Mouse (Mus musculus) intestine, embryonic 16.5 days (tissue): ENCODE measurements around the gene Trabd2b. TPM values are rescaled to one million over a fixed set of nuclear protein-coding genes. Genes with fewer than 3 reads are reported as not detected.
A peak's percentile ranks its signal among the peaks of the same experiment; 100 is the strongest.

Experiments
- ATAC-seq: fragments of 200-750 bp; cut with Nextera tagmentation; 2 replicates; pipeline ENCODE4 v1.8.0; 2017; ENCODE audit warnings: moderate TSS enrichment, moderate library complexity
- H3K27ac ChIP-seq: fragments of 300-500 bp; sonication (generic); 2 replicates; pipeline ENCODE4 v1.5.1; 2014; ENCODE audit warnings: mild to moderate bottlenecking, low read length
- H3K27me3 ChIP-seq: fragments of 300-500 bp; sonication (generic); replicated peaks from 2 replicates; pipeline ENCODE4 v1.6.1; 2014; ENCODE audit warnings: low read length, control low read depth, mixed read lengths; ENCODE audit not compliant: control insufficient read depth, insufficient read depth
- H3K36me3 ChIP-seq: fragments of 300-500 bp; sonication (generic); 2 replicates; pipeline ENCODE4 v1.6.1; 2014; ENCODE audit warnings: low read length, control low read depth; ENCODE audit not compliant: control insufficient read depth, insufficient read depth
- H3K4me1 ChIP-seq: fragments of 300-500 bp; sonication (generic); 2 replicates; pipeline ENCODE4 v1.6.1; 2014; ENCODE audit warnings: low read length, control low read depth, mixed read lengths; ENCODE audit not compliant: control insufficient read depth, insufficient read depth
- H3K4me2 ChIP-seq: fragments of 300-500 bp; sonication (generic); 2 replicates; pipeline ENCODE4 v1.6.1; 2014; ENCODE audit warnings: low read depth, low read length, control low read depth
- H3K4me3 ChIP-seq: fragments of 300-500 bp; sonication (generic); 2 replicates; pipeline ENCODE4 v1.5.1; 2014; ENCODE audit warnings: mild to moderate bottlenecking, low read length
- H3K9ac ChIP-seq: fragments of 300-500 bp; sonication (generic); 2 replicates; pipeline ENCODE4 v1.6.1; 2014; ENCODE audit warnings: low read depth, low read length
- H3K9me3 ChIP-seq: fragments of 300-500 bp; sonication (generic); 2 replicates; pipeline ENCODE4 v1.6.1; 2016; ENCODE audit warnings: low read length, control low read depth; ENCODE audit not compliant: control insufficient read depth
- WGBS: fragments of 180-500 bp; shearing (Covaris S2); extraction: QIAGEN DNeasy Blood & Tissue Kit; methylation state at CpG from one replicate; pipeline ENCODE4 v1.1.7; 2014; 5-methylcytosine and 5-hydroxymethylcytosine counted together
- polyA plus RNA-seq: library from polyadenylated mRNA; unstranded; fragments of >200 nt; fragmentation: Nextera tagmentation; extraction: Ambion mirVana; gene quantifications from 2 replicates; pipeline ENCODE4 v1.2.1, GENCODE M21; 2015

Trabd2b gene
- polyA plus RNA-seq, 1 experiment from 2014 or later = 0.37 TPM

DNA sequence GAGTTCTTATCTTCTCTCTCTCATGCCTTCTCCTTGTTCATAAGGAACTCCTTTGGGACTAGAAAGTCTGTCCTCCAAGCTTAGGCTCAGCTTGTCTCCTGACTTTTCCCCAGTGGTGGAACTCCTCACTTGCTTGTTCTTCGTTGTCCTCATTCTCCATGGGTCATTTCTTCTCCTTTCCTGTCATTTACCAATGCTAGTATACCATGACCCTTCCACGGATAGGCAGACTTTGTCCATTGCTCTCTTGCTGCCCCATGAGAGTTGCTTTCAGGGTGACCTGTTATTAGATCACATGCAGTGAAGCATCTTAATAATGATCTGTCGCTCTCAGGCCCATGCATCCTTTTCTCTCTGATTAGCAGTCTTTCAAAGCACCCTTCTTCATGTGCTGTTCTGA, 46.6 kb downstream of the Trabd2b start:
- Histone ChIP-seq H3K27me3 (no peaks in the 10 kb centered on the region), H3K9me3 (no peaks in the 10 kb centered on the region), H3K4me3 (no peak overlapping the region), H3K36me3 (no peaks in the 10 kb centered on the region), H3K4me2 (no peak overlapping the region), H3K4me1 (peaks cover 3% of the 10 kb centered on the region; the same call in 1 of the 2 replicates), H3K9ac (no peak overlapping the region), H3K27ac (no peak overlapping the region)
- WGBS = 80% methylated on average over 3 of the region's 3 CpGs
- ATAC-seq = no peak

DNA sequence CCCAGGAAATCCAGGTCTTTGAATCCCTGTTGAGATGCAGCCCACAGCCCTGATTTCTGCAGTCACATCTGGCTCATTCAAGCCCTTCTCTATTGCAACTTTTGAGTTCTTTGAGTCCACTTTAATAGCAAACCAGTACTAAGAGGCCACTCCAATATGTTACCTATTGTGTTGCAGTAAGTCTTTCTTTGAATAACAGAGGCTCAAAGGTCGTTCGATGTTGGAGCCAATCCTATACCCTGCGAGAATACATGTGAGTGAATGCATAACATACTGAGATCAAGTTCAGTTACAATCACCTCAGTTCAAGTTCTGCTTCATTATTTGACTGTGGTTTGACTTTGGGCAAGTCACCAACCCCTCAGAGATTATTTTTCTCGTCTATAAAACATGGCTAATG, 47.5 kb downstream of the Trabd2b start:
- Histone ChIP-seq H3K27ac (no peak overlapping the region), H3K9me3 (no peaks in the 10 kb centered on the region), H3K36me3 (no peaks in the 10 kb centered on the region), H3K9ac (no peak overlapping the region), H3K4me3 (no peak overlapping the region), H3K4me2 (no peak overlapping the region), H3K4me1 (peaks cover 3% of the 10 kb centered on the region; the same call in 1 of the 2 replicates), H3K27me3 (no peaks in the 10 kb centered on the region)
- no peak for ATAC-seq
- WGBS = 78% methylated on average over 4 of the region's 4 CpGs

DNA sequence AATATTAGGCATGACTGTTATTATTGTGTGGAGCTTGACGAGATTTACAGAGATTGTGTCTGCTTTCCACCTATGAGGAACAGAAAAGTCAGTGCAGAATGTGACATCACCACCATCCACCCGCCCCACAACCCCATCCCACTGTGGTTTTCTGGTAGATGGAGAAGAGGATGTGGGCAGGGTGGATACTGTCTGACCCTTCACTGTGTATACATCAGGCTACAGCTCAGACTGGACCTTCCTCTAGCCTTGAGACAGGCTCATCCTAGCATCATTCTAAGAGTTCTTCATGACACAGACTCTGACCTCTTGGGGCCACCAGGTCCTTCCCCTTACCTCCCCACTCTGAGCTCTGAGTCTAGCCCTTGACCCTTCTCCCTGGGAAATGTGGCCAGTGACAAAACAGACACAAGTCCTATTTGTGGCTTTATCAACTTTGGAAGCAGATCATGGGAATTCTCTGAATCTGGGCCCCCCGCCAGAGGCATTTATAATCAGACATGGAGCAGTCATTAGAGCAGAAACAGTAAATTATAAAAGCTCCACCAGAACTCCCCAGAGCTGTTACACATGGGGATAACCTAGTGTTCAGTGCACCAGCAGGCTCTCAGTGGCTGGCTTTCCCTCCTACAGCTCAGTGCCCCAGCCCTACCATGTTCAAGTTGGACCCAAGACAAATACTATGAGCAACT, 48.1 kb downstream of the Trabd2b start:
- no peaks in the 10 kb centered on the region for H3K9me3 ChIP-seq
- peaks cover 3% of the 10 kb centered on the region; the same call in 1 of the 2 replicates for H3K4me1 ChIP-seq
- no peak for ATAC-seq
- H3K9ac ChIP-seq = no peak overlapping the region
- no peak overlapping the region for H3K4me2 ChIP-seq
- no peaks in the 10 kb centered on the region for H3K36me3 ChIP-seq
- H3K4me3 ChIP-seq = no peak overlapping the region
- WGBS = 76% methylated on average over 3 of the region's 3 CpGs
- H3K27ac ChIP-seq = no peak overlapping the region
- H3K27me3 ChIP-seq = no peaks in the 10 kb centered on the region

DNA sequence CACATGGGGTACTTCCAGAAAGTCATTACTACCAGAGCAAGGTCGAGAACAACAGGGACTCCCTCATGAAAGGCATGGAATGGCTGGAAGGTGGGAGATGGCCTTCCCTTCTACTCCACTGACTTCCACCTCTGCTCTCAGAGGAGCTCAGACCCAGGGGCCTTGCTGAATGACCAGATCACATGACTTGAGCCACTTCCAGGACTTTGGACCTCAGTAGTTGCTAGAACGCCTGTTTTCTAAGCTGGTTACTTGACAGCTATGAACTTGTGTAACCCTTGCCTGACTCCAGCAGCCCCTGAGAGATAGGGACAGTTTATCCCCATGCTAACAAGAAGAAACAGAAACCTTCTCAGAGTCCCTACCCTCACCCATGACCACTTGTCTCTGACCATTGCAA, 50.6 kb downstream of the Trabd2b start:
- Histone ChIP-seq H3K36me3 (no peaks in the 10 kb centered on the region), H3K9ac (no peak overlapping the region), H3K27ac (no peak overlapping the region), H3K4me3 (no peak overlapping the region), H3K9me3 (no peaks in the 10 kb centered on the region), H3K4me1 (peaks cover 3% of the 10 kb centered on the region; the same call in 1 of the 2 replicates), H3K4me2 (no peak overlapping the region), H3K27me3 (no peaks in the 10 kb centered on the region)
- no peak for ATAC-seq
- 70% methylated on average over 2 of the region's 2 CpGs for WGBS

DNA sequence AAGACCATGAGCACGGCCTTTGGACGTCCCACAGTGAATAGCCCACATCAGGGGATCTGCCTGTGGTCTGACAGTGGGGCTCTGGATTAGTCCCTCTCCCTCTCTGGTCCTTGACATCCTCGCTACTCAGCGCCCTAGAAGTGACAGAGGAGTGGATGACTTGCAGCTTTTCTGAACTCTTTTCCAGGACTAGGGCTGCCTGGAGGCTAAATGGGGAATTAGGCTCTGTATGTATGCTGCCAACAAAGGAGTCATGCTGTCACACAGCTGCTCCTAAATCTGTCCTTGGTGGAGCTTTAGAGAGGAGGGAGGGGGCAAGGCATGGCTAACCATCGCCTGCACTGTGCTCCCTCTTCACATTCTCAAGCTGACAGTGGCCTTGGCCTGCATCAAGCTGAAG, 53.1 kb downstream of the Trabd2b start:
- Histone ChIP-seq H3K4me1 (0 out of 2 replicates have a peak, but pooled peaks cover 3% of the 10 kb centered on the region), H3K27me3 (no peaks in the 10 kb centered on the region), H3K27ac (no peak overlapping the region), H3K9ac (no peak overlapping the region), H3K36me3 (no peaks in the 10 kb centered on the region), H3K4me3 (no peak overlapping the region), H3K9me3 (no peaks in the 10 kb centered on the region), H3K4me2 (no peak overlapping the region)
- 59% methylated on average over 5 of the region's 5 CpGs for WGBS
- ATAC-seq = no peak

DNA sequence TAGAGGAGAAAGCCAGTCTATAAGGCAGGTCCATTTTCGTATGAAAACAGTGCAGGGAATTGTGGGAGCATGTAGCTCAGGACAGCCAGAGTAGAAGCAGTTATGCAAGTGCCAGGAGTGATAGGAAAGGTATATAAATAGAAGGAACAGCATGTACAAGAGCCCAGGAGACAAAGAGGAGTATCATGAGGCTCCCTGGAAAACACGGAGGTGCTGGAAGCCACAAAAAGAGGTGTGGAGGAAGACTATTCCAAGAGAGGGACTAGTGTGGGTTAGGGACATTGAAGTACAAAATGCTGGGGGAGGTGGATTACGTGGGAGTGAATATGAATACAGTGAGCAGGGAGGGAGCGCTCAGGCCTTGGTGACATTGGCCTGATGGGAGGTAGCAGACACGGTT, 53.9 kb downstream of the Trabd2b start:
- no peak for ATAC-seq
- Histone ChIP-seq H3K36me3 (no peaks in the 10 kb centered on the region), H3K4me2 (no peak overlapping the region), H3K9me3 (no peaks in the 10 kb centered on the region), H3K9ac (no peak overlapping the region), H3K4me3 (no peak overlapping the region), H3K4me1 (0 out of 2 replicates have a peak, but pooled peaks cover 3% of the 10 kb centered on the region), H3K27me3 (no peaks in the 10 kb centered on the region), H3K27ac (no peak overlapping the region)
- 79% methylated on average over 5 of the region's 5 CpGs for WGBS

DNA sequence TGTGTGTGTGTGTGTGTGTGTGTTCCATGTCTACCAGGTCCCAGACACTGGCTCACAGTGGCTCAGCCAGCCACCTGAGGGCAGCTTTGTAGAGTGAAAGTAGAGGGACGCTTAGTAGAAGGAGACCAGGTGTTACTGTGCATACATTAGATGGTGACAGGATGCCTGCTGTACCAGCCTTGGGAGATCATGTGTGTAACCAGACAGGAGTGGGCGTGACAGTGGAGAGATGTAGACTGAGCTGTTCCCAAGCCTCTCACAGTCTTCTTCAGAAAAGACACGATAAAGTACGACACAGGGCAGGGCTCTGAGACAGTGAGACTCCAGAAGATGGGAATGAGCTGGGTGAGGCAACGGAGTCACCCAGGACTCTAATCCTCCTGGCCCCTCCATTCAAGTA, 54.6 kb downstream of the Trabd2b start:
- H3K9me3 ChIP-seq = no peaks in the 10 kb centered on the region
- no peak overlapping the region for H3K4me3 ChIP-seq
- H3K4me2 ChIP-seq = no peak overlapping the region
- H3K36me3 ChIP-seq = no peaks in the 10 kb centered on the region
- 71% methylated on average over 5 of the region's 5 CpGs for WGBS
- H3K27ac ChIP-seq = no peak overlapping the region
- H3K27me3 ChIP-seq = no peaks in the 10 kb centered on the region
- 0 out of 2 replicates have a peak, but pooled peaks cover 3% of the 10 kb centered on the region for H3K4me1 ChIP-seq
- no peak for ATAC-seq
- no peak overlapping the region for H3K9ac ChIP-seq

DNA sequence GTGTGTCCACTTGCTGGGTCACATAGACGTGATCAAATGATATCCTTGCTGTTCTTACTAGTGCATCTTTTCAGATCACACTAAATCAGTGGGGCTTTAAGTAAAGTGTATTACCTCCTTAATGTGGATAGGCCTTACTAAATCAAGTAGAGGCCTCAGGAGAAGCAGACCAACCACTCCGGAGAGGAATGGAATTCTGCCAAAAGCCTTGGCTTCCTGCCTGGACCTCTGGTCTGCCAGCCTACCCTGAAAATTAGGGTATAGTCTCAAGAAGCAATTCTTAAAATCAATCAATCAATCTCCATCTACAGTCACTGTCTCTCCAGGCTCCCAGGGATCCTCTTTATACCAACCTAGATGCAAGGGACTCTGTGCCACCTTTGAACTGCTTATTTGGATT, 59.1 kb downstream of the Trabd2b start:
- peaks cover 9% of the 10 kb centered on the region for H3K4me1 ChIP-seq
- no peaks in the 10 kb centered on the region for H3K9me3 ChIP-seq
- no peaks in the 10 kb centered on the region for H3K27me3 ChIP-seq
- H3K9ac ChIP-seq = no peak overlapping the region
- ATAC-seq = no peak
- no peaks in the 10 kb centered on the region for H3K36me3 ChIP-seq
- H3K27ac ChIP-seq = no peak overlapping the region
- 32% methylated on average over 2 of the region's 2 CpGs for WGBS
- H3K4me3 ChIP-seq = no peak overlapping the region
- no peak overlapping the region for H3K4me2 ChIP-seq

DNA sequence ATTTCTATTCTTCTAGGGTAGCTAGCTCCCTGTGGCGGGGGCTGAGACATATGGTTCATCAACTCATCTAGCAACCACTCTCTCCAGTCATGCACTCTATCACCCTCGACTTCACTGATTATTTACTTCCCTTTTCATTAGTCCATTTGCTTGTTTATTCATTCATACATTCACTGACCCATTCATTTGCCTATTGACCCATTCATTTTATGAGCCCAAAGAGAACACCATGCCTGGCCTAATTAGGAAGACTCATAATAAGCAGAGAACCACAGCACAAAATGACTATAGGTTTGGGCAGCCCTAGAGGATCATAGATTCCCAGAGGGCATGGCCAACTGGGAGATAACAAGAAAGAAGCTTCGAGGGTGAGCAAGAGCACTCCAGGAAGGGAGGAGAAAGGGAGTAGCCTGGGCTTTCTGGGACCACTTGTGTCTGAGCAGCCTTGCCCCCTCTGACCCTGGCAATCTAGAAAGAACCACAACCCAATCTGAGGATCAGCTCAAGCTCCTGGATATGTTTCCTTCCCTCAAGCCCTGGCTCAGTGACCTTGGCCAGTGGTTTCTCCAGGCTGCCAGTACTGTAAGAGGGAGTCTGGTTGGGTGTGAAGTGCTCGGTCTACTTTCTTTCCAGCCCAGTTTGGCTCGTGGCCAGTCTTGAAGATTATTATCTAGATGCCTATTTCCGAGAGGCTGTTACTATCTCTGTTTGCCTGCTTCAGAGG, 61.0 kb downstream of the Trabd2b start:
- H3K4me3 ChIP-seq = no peak overlapping the region
- peak; percentile 63 for ATAC-seq
- 36% methylated on average over 6 of the region's 6 CpGs for WGBS
- no peaks in the 10 kb centered on the region for H3K9me3 ChIP-seq
- no peak overlapping the region for H3K27ac ChIP-seq
- no peak overlapping the region for H3K9ac ChIP-seq
- H3K4me1 ChIP-seq = peaks cover 9% of the 10 kb centered on the region
- H3K36me3 ChIP-seq = no peaks in the 10 kb centered on the region
- no peaks in the 10 kb centered on the region for H3K27me3 ChIP-seq
- H3K4me2 ChIP-seq = no peak overlapping the region
